Mouse (Mus musculus) ovary, adult 2 months (tissue): ENCODE measurements around the gene Btbd2. TPM values are rescaled to one million over a fixed set of nuclear protein-coding genes. Genes with fewer than 3 reads are reported as not detected.

ENCODE experiments used
- polyA plus RNA-seq: library from polyadenylated mRNA; depleted of rRNA; stranded (reverse); fragments of >200 nt; gene quantifications from 2 replicates; pipeline ENCODE4 v1.2.3, GENCODE M21; 2012; rRNA removed

Btbd2 gene
- 158 and 164 TPM in 2 replicates for polyA plus RNA-seq

GRCm38 (mm10) chr10:80656863-80657623 is at the start of gene Btbd2:
Gene Btbd2, minus strand, starts transcription at chr10:80657071.

GRCm38 (mm10) chr10:80701721-80702535 is 45.1 kb upstream of the Btbd2 start, which contains the start of the genes Mob3a and Izumo4:
Gene Mob3a, minus strand, starts transcription at chr10:80701977.
Gene Izumo4, plus strand, starts transcription at chr10:80702184.

GRCm38 (mm10) chr10:80677942-80678436 is 21.1 kb upstream of the Btbd2 start, which contains the start of gene Mknk2:
Gene Mknk2, minus strand, starts transcription at chr10:80678112.

GRCm38 (mm10) chr10:80622661-80623456 is 34.0 kb downstream of the Btbd2 start, which contains the start of gene Csnk1g2:
Gene Csnk1g2, plus strand, starts transcription at chr10:80622838.

GRCm38 (mm10) chr10:80605721-80606120 is 51.1 kb downstream of the Btbd2 start, which contains the start of gene Gm49322:
Gene Gm49322, plus strand, starts transcription at chr10:80606021.

GRCm38 (mm10) chr10:80602698-80603325 is 54.1 kb downstream of the Btbd2 start, which contains the start of the genes Scamp4 and Adat3:
Gene Scamp4, plus strand, starts transcription at chr10:80602872.
Gene Adat3, plus strand, starts transcription at chr10:80602880.

Other genes starting within 250 kb of the Btbd2 start
- 199 and 209 TPM in 2 replicates for gene Tcf3, start 223.4 kb downstream of the Btbd2 start, polyA plus RNA-seq
- gene Onecut3, start 162.2 kb downstream of the Btbd2 start, polyA plus RNA-seq, result 0.02 and 0.06 TPM in 2 replicates
- 0.19 and 0.22 TPM in 2 replicates for gene Atp8b3, start 117.9 kb downstream of the Btbd2 start, polyA plus RNA-seq
- gene Rexo1, start 95.5 kb downstream of the Btbd2 start, polyA plus RNA-seq, result 98.1 and 124 TPM in 2 replicates
- 57.0 and 74.9 TPM in 2 replicates for gene Klf16, start 79.8 kb downstream of the Btbd2 start, polyA plus RNA-seq
- 395 and 572 TPM in 2 replicates for gene Abhd17a, start 66.7 kb downstream of the Btbd2 start, polyA plus RNA-seq
- 130 and 147 TPM in 2 replicates for gene Scamp4, start 54.2 kb downstream of the Btbd2 start, polyA plus RNA-seq
- 31.5 and 40.6 TPM in 2 replicates for gene Adat3, start 54.2 kb downstream of the Btbd2 start, polyA plus RNA-seq
- gene Gm49322, start 51.0 kb downstream of the Btbd2 start, polyA plus RNA-seq, result 4.1 and 4.6 TPM in 2 replicates
- 331 and 342 TPM in 2 replicates for gene Csnk1g2, start 34.2 kb downstream of the Btbd2 start, polyA plus RNA-seq
- gene Mknk2, start 21.0 kb upstream of the Btbd2 start, polyA plus RNA-seq, result 264 and 300 TPM in 2 replicates
- gene Mob3a, start 44.9 kb upstream of the Btbd2 start, polyA plus RNA-seq, result 39.8 and 44.2 TPM in 2 replicates
- gene Izumo4, start 45.1 kb upstream of the Btbd2 start, polyA plus RNA-seq, result 58.7 and 66.7 TPM in 2 replicates
- 146 and 168 TPM in 2 replicates for gene Ap3d1, start 85.2 kb upstream of the Btbd2 start, polyA plus RNA-seq
- gene Dot1l, start 98.1 kb upstream of the Btbd2 start, polyA plus RNA-seq, result 45.9 and 51.9 TPM in 2 replicates
- gene Sf3a2, start 141.1 kb upstream of the Btbd2 start, polyA plus RNA-seq, result 70.1 and 97.6 TPM in 2 replicates
- gene Plekhj1, start 141.6 kb upstream of the Btbd2 start, polyA plus RNA-seq, result 86.4 and 95.0 TPM in 2 replicates
- 323 and 349 TPM in 2 replicates for gene Amh, start 148.2 kb upstream of the Btbd2 start, polyA plus RNA-seq
- 1.9 and 2.4 TPM in 2 replicates for gene Jsrp1, start 156.4 kb upstream of the Btbd2 start, polyA plus RNA-seq
- gene Oaz1, start 169.6 kb upstream of the Btbd2 start, polyA plus RNA-seq, result 1,197 and 1,370 TPM in 2 replicates
- gene Lingo3, start 187.0 kb upstream of the Btbd2 start, polyA plus RNA-seq, result 0.14 and 0.44 TPM in 2 replicates
- 183 and 185 TPM in 2 replicates for gene Lsm7, start 198.1 kb upstream of the Btbd2 start, polyA plus RNA-seq
- 152 and 173 TPM in 2 replicates for gene Sppl2b, start 198.2 kb upstream of the Btbd2 start, polyA plus RNA-seq
- 0.85 and 0.89 TPM in 2 replicates for gene Tmprss9, start 214.8 kb upstream of the Btbd2 start, polyA plus RNA-seq
- gene Timm13, start 243.9 kb upstream of the Btbd2 start, polyA plus RNA-seq, result 253 and 261 TPM in 2 replicates